Mouse (Mus musculus) neutrophil, adult 65 days (primary cell): ENCODE measurements around the gene Cd5l. TPM values are rescaled to one million over a fixed set of nuclear protein-coding genes. Genes with fewer than 3 reads are reported as not detected.

Source experiments
- total RNA-seq: library from RNA; stranded (reverse); gene quantifications from 2 replicates; pipeline ENCODE4 v1.2.4, GENCODE M21; 2023

Cd5l gene
- total RNA-seq, result not detected in 2 replicates

GRCm38 (mm10) chr3:87357581-87357980 lies at the start of gene Cd5l:
Cd5l (plus strand) TSS chr3:87357881.

GRCm38 (mm10) chr3:87376195-87377165 lies 18.8 kb downstream of the Cd5l start, which contains the start of gene Fcrl1:
Fcrl1 (plus strand) TSS chr3:87376387.

Other genes with a start within 250 kb of the Cd5l start
- 0.07 TPM in 1 of 2 replicates, not detected in the other for gene Kirrel, start 183.1 kb upstream of the Cd5l start, total RNA-seq
- gene Fcrls, start 94.1 kb upstream of the Cd5l start, total RNA-seq, result 0.84 TPM in 1 of 2 replicates, not detected in the other
- gene Fcrl1, start 18.5 kb downstream of the Cd5l start, total RNA-seq, result 24.5 and 26.2 TPM in 2 replicates
- gene Fcrl5, start 77.9 kb downstream of the Cd5l start, total RNA-seq, result not detected in 2 replicates
- 21.7 and 27.3 TPM in 2 replicates for gene Etv3, start 167.5 kb downstream of the Cd5l start, total RNA-seq